Mouse (Mus musculus): ENCODE results near the gene Tbc1d14.

- TF ChIP-seq CTCF (IDR thresholded peaks at IDR 0.05; ENCODE audit: low read depth, low read length) (no peak), GATA1 (IDR thresholded peaks at IDR 0.05; ENCODE audit: borderline replicate concordance, low read length) (no peak)
Observed at GRCm38 (mm10) chr5:36559106-36559505, 34.0 kb downstream of the Tbc1d14 start.

Data from G1E (cell line).